Mouse (Mus musculus) embryonic facial prominence, embryonic 13.5 days (tissue): ENCODE measurements at regions not wholly inside any gene's neighbourhood (a gene's known extent, or its start where the extent isn't known, plus 50 kb on each side); places are given as distances from the start of the nearest gene placed in this dataset.

Experiments
- ATAC-seq: fragments of 200-750 bp; cut with Nextera tagmentation; 2 replicates; pipeline ENCODE4 v1.8.0; 2017; ENCODE audit warnings: low read depth; ENCODE audit not compliant: insufficient number of reproducible peaks, insufficient read depth, low FRiP score, low TSS enrichment
- H3K27ac ChIP-seq: fragments of 300-500 bp; sonication (generic); 2 replicates; pipeline ENCODE4 v1.5.1; 2015; ENCODE audit warnings: moderate library complexity, mild to moderate bottlenecking, inconsistent platforms
- H3K27me3 ChIP-seq: fragments of 300-500 bp; sonication (generic); 2 replicates; pipeline ENCODE4 v1.6.1; 2015; ENCODE audit warnings: mild to moderate bottlenecking, inconsistent platforms
- H3K36me3 ChIP-seq: fragments of 300-500 bp; sonication (generic); 2 replicates; pipeline ENCODE4 v1.6.1; 2015; ENCODE audit warnings: mild to moderate bottlenecking, inconsistent platforms
- H3K4me1 ChIP-seq: fragments of 300-500 bp; sonication (generic); 2 replicates; pipeline ENCODE4 v1.6.1; 2015; ENCODE audit warnings: inconsistent platforms
- H3K4me2 ChIP-seq: fragments of 300-500 bp; sonication (generic); 2 replicates; pipeline ENCODE4 v1.6.1; 2015; ENCODE audit warnings: moderate library complexity, mild to moderate bottlenecking, inconsistent platforms
- H3K4me3 ChIP-seq: fragments of 300-500 bp; sonication (generic); 2 replicates; pipeline ENCODE4 v1.5.1; 2015; ENCODE audit warnings: mild to moderate bottlenecking, inconsistent platforms
- H3K9ac ChIP-seq: fragments of 300-500 bp; sonication (generic); 2 replicates; pipeline ENCODE4 v1.6.1; 2015; ENCODE audit warnings: mild to moderate bottlenecking, inconsistent platforms
- H3K9me3 ChIP-seq: fragments of 300-500 bp; sonication (generic); 2 replicates; pipeline ENCODE4 v1.6.1; 2016; ENCODE audit warnings: inconsistent platforms
- WGBS: fragments of 180-500 bp; shearing (Covaris S2); methylation state at CpG from one replicate; pipeline ENCODE4 v1.1.7; 2015; ENCODE audit warnings: mixed read lengths; 5-methylcytosine and 5-hydroxymethylcytosine counted together

DNA sequence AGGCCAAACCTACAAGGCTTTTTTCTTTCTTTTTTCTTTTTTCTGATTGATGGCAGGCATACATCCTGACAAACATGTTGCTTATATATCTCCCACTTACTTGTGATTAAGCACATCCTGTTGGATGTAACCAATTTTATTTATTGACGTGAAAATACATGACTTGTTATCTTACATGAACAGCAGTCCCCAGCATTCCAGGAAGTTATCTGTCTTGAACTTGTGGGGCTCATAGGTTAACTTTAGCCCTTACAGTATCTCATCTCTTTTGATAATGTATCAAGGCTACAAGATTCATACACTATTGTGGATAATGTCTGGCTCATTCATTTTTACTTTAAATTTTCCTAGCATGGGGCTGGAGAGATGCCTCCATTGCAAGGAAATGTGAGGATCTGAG, 852.0 kb upstream of the Agtr1b start:
- Histone ChIP-seq H3K36me3 (no peaks in the 10 kb centered on the region), H3K4me1 (no peaks in the 10 kb centered on the region), H3K9me3 (no peaks in the 10 kb centered on the region), H3K27ac (no peak overlapping the region), H3K27me3 (no peaks in the 10 kb centered on the region), H3K4me2 (no peak overlapping the region), H3K4me3 (no peak overlapping the region), H3K9ac (no peak overlapping the region)
- WGBS: 80% methylated on average over 1 of the region's 1 CpGs
- ATAC-seq: no peak

DNA sequence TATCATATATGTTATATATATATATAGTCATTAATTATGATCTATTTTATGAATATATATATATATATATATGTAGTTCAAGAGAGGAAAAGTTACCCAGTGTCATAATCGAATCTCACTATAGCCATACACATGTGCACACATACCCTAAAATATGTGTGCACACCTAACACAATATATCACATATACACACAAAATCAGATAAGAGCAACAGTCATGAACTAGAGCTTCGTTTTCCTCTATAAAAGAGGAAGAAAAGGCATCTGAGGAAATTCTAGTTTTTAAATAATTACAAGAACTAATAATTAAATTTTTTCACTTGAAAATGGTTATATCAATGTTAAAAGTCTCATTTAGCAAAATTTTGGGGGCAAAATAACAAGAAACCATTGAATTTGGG, 835.3 kb upstream of the Tbl1xr1 start:
- 72% methylated on average over 2 of the region's 2 CpGs for WGBS
- no peak for ATAC-seq
- H3K36me3 ChIP-seq: no peaks in the 10 kb centered on the region

DNA sequence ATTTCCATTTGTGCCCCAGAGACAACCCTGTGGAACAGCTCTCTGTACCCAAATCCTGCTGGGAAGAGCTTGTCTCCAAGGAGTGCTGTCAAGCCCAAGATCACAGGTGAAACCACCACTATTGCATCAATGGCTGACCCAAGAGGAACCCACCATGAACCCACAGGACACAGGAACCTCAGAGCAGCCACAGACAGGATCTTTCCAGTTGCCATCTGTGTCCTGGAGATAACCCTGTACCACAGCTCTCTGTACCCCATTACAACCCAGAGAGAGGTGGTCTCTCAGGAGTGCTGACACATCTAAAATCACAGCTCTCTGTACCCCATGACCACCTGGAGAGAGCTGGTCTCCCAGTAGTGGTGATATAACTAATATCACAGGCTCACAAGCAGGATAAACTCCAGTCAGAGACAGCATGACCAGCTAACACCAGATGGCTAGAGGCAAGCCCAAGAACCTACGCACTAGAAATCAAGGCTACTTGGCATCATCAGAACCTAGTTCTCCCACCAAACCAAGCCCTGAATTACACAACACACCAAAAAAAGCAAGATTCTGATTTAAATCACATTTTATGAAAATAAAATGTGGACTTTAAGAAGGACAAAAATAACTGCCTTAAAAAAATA, 820.2 kb upstream of the Tbl1xr1 start:
- Histone ChIP-seq H3K4me2 (no peak overlapping the region), H3K36me3 (no peaks in the 10 kb centered on the region), H3K4me1 (no peaks in the 10 kb centered on the region), H3K27ac (no peak overlapping the region), H3K9ac (no peak overlapping the region), H3K9me3 (no peaks in the 10 kb centered on the region), H3K4me3 (no peak overlapping the region), H3K27me3 (no peaks in the 10 kb centered on the region)
- WGBS: 97% methylated on average over 1 of the region's 1 CpGs
- no peak for ATAC-seq

More for the DNA sequence above, 835.3 kb upstream of the Tbl1xr1 start:
- no peak overlapping the region for H3K9ac ChIP-seq
- H3K4me1 ChIP-seq: no peaks in the 10 kb centered on the region
- no peaks in the 10 kb centered on the region for H3K9me3 ChIP-seq
- H3K27ac ChIP-seq: no peak overlapping the region
- no peak overlapping the region for H3K4me2 ChIP-seq
- H3K4me3 ChIP-seq: no peak overlapping the region
- no peaks in the 10 kb centered on the region for H3K27me3 ChIP-seq

DNA sequence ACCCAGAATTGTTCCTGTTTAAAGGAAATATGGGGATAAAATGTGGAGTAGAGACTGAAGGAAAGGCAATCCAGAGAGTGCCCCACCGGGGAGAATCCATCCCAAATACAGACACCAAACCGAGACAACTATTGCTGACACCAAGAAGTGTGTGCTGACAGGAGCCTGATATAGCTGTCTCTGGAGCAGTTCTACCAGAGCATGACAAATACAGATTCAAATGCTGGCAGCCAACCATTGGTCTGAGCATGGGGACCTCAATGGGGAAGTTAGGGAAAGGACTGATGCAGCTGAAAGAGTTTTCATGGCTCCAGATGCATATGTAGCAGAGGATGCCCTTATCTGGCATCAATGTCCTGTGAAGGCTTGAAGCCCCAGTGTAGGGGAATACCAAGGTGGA, 813.1 kb upstream of the Tbl1xr1 start:
- no peak overlapping the region for H3K9ac ChIP-seq
- H3K9me3 ChIP-seq: no peaks in the 10 kb centered on the region; the same call in 1 of the 2 replicates
- no peak for ATAC-seq
- H3K4me1 ChIP-seq: 0 out of 2 replicates have a peak, but pooled peaks cover under 1% of the 10 kb centered on the region
- no peak overlapping the region for H3K4me2 ChIP-seq
- H3K36me3 ChIP-seq: no peaks in the 10 kb centered on the region
- H3K4me3 ChIP-seq: no peak overlapping the region
- H3K27me3 ChIP-seq: no peaks in the 10 kb centered on the region
- no peak overlapping the region for H3K27ac ChIP-seq
- 84% methylated on average over 2 of the region's 2 CpGs for WGBS

DNA sequence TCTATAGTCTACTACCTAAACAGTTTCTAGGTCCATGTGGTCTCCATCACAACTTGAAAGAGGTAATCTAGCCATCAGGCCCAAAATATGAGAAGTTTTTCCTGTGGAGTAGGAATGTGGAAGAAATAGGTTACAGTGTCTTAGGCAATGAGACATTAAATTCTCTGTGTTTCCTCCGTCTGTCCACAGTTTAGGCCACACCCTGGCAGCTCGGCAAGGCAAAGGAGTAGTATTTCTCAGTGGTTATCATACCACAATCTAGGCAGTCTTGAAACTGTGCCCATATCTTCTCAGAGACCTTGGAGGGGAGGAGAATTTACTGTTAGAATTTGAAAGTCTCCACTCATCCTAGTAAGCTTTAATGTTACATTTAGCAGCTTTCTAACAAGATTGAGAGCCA, 811.0 kb upstream of the Tbl1xr1 start:
- no peak for ATAC-seq
- 0 out of 2 replicates have a peak, but pooled peaks cover 3% of the 10 kb centered on the region for H3K4me1 ChIP-seq
- H3K27ac ChIP-seq: no peak overlapping the region
- H3K9me3 ChIP-seq: no peaks in the 10 kb centered on the region; the same call in 1 of the 2 replicates
- H3K27me3 ChIP-seq: no peaks in the 10 kb centered on the region
- no peaks in the 10 kb centered on the region for H3K36me3 ChIP-seq
- H3K9ac ChIP-seq: no peak overlapping the region
- no peak overlapping the region for H3K4me2 ChIP-seq
- H3K4me3 ChIP-seq: no peak overlapping the region
- WGBS: 40% methylated on average over 2 of the region's 2 CpGs

DNA sequence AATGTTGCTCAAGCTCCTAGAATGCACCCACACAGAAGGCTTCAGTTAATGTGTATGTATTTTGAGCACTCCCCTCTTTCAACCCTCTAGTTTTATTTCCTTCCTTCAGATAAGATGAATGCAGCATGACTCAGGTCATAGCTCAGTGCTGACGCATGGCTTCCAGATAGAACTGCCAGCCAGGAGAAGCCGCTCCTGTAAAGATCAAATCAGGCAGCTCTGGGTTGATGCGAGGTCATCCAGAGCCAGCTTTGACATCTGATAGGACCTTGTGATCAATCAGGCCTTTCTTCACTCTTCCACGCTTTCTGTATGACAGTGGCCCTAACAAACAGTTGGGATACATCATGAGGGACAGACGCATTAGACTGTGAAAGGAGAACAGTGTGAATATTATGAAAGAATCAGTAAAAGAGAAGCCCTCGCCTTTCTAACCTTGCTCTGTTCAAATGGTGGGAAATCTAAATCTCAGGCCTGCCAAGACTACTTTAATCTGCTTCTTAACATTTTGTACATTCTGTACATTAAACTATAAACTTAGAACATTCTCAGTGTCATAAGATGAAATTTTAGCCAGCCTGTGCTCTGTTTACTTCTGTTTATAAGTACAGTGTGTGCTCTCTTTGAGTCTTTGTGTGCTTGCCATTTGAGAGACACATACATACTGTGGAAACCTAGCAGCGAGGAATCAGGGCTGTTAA, 807.9 kb upstream of the Tbl1xr1 start:
- Histone ChIP-seq H3K27me3 (no peaks in the 10 kb centered on the region), H3K9me3 (no peaks in the 10 kb centered on the region), H3K36me3 (no peaks in the 10 kb centered on the region), H3K9ac (no peak overlapping the region), H3K4me3 (no peak overlapping the region), H3K27ac (no peak overlapping the region), H3K4me1 (0 out of 2 replicates have a peak, but pooled peaks cover 3% of the 10 kb centered on the region), H3K4me2 (no peak overlapping the region)
- ATAC-seq: no peak
- WGBS: 54% methylated on average over 7 of the region's 7 CpGs

DNA sequence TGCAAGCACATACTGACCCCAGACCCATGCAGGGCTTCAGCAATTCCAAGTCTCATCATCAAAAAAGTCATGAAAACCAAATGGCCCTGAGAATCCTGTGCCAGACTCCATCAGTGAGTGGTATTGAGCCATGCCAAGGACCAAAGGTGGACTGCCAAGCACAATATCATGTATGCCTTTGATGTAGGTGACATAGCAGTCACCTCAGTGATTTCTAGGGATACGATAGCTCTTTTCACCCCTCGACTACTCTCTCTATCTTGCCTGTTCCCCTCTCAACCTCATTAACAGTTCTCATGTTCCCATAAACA, 807.4 kb upstream of the Tbl1xr1 start:
- 57% methylated on average over 2 of the region's 2 CpGs for WGBS
- no peaks in the 10 kb centered on the region for H3K27me3 ChIP-seq
- no peak overlapping the region for H3K9ac ChIP-seq
- H3K4me2 ChIP-seq: no peak overlapping the region
- H3K4me1 ChIP-seq: 0 out of 2 replicates have a peak, but pooled peaks cover 3% of the 10 kb centered on the region
- no peak for ATAC-seq
- no peak overlapping the region for H3K4me3 ChIP-seq
- no peaks in the 10 kb centered on the region for H3K36me3 ChIP-seq
- H3K9me3 ChIP-seq: no peaks in the 10 kb centered on the region
- H3K27ac ChIP-seq: no peak overlapping the region

DNA sequence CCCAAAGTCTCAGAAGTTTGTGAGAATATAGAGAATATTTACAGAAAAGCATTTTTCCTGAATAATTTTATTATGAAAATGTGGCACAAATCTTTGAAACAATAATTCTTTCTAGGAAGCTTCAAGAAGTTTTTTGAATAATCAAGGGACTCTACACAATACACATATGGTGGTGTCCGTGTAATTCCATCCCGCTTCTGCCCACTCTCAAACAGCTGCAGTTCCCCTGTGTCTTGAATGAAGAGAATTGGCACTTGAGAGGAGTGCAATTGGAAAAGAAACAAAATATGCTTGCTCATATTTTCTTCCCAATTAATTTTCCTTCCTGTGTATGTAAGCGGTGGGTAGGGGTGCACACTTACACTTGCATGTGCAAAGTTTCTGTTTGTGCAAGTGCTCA, 805.7 kb upstream of the Tbl1xr1 start:
- H3K4me2 ChIP-seq: no peak overlapping the region
- no peak for ATAC-seq
- H3K9ac ChIP-seq: no peak overlapping the region
- no peaks in the 10 kb centered on the region for H3K27me3 ChIP-seq
- whole genome bisulfite sequencing: 76% methylated on average over 3 of the region's 3 CpGs
- no peak overlapping the region for H3K4me3 ChIP-seq
- H3K36me3 ChIP-seq: no peaks in the 10 kb centered on the region
- no peak overlapping the region for H3K27ac ChIP-seq
- 0 out of 2 replicates have a peak, but pooled peaks cover 3% of the 10 kb centered on the region for H3K4me1 ChIP-seq
- no peaks in the 10 kb centered on the region for H3K9me3 ChIP-seq

DNA sequence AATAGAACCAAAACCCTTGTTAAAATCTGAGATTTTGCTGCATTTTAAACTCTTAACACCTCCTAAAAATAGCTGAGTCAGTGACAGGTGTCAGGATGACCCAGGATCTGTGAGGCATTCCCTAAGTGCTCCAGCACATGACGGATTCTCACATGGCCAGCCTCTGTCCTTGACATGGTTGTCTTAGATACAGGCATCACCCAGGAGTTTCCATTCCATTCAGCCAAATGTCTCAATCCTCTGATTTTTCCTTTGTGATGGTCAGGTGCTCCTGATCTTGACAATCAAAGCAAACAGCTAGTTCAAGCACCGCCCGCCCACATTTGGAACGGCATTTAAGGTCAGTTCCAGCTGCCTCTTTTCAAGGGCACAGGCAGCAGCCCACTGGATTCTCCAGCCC, 804.2 kb upstream of the Tbl1xr1 start:
- no peak overlapping the region for H3K9ac ChIP-seq
- H3K9me3 ChIP-seq: no peaks in the 10 kb centered on the region
- H3K4me2 ChIP-seq: no peak overlapping the region
- no peaks in the 10 kb centered on the region for H3K27me3 ChIP-seq
- H3K4me3 ChIP-seq: no peak overlapping the region
- ATAC-seq: no peak
- no peaks in the 10 kb centered on the region for H3K36me3 ChIP-seq
- no peak overlapping the region for H3K27ac ChIP-seq
- 0 out of 2 replicates have a peak, but pooled peaks cover 3% of the 10 kb centered on the region for H3K4me1 ChIP-seq
- 88% methylated on average over 4 of the region's 4 CpGs for WGBS

DNA sequence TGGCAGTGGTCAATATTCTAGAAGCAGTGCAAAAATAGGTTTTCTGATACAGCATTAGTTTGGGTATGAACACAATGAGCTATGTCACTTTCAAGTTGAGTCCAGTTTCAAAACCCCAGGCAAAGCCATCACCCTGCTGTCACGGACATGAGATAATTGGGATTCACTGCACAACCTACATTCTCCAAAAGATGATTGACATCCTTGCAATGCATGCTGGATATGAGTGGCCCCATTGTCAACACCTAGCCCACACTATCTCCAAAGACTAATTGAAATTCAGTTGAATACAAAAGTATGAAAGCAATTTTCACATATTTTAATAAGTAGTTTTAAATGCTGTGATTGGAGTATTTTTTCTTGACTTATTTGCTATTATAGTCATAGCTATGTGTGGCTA, 783.7 kb upstream of the Tbl1xr1 start:
- H3K27me3 ChIP-seq: no peaks in the 10 kb centered on the region
- 75% methylated on average over 1 of the region's 1 CpGs for WGBS
- no peaks in the 10 kb centered on the region for H3K36me3 ChIP-seq
- no peak overlapping the region for H3K27ac ChIP-seq
- H3K9ac ChIP-seq: no peak overlapping the region
- 0 out of 2 replicates have a peak, but pooled peaks cover 6% of the 10 kb centered on the region for H3K4me1 ChIP-seq
- no peak for ATAC-seq
- no peak overlapping the region for H3K4me2 ChIP-seq
- H3K9me3 ChIP-seq: no peaks in the 10 kb centered on the region
- no peak overlapping the region for H3K4me3 ChIP-seq

DNA sequence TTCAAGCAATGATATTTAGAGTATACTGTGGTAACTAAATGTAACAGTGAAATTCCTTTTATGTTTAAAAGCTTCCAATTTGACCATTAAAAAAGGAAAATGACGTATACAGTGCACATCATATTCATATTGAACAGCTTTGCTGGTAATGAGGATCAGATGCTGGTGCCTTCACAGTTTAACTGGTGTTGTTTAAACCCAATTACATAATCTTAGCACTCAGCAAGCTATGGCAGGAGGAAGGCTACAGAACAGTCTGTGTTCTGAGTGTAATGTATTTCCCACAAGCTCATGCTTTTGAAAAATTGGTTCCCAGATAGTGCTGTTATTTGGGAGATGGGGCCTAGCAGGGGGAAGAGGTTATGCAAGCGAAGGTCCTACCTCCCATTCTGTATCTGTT, 783.1 kb upstream of the Tbl1xr1 start:
- H3K36me3 ChIP-seq: no peaks in the 10 kb centered on the region
- 53% methylated on average over 2 of the region's 2 CpGs for WGBS
- no peak overlapping the region for H3K9ac ChIP-seq
- no peaks in the 10 kb centered on the region for H3K27me3 ChIP-seq
- ATAC-seq: no peak
- H3K27ac ChIP-seq: no peak overlapping the region
- 0 out of 2 replicates have a peak, but pooled peaks cover 6% of the 10 kb centered on the region for H3K4me1 ChIP-seq
- H3K4me3 ChIP-seq: no peak overlapping the region
- no peaks in the 10 kb centered on the region for H3K9me3 ChIP-seq
- H3K4me2 ChIP-seq: no peak overlapping the region

DNA sequence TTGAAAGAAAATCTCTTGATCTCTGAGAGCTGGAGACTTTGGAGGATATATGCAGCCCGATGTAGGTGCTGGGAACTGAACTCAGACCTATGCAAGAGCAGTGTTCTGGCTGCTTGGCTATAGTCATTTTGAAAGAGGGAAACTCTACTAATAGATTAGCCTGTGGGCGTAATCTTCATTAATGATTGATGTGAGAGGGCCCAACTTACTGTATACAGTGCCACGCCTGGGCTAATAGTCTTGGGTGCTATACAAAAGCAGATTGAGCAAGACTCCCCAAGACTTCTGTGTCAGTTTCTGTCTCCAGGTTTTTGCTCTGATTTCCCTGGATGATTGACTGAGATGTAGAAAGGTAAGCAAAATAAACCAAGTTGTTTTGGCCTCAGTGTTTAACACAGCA, 781.7 kb upstream of the Tbl1xr1 start:
- ATAC-seq: no peak
- Histone ChIP-seq H3K27me3 (no peaks in the 10 kb centered on the region), H3K36me3 (no peaks in the 10 kb centered on the region), H3K9ac (no peak overlapping the region), H3K9me3 (no peaks in the 10 kb centered on the region), H3K27ac (no peak overlapping the region), H3K4me1 (0 out of 2 replicates have a peak, but pooled peaks cover 6% of the 10 kb centered on the region), H3K4me2 (no peak overlapping the region), H3K4me3 (no peak overlapping the region)
- WGBS: 93% methylated on average over 3 of the region's 3 CpGs
